Mouse (Mus musculus): ENCODE results near the gene Rhbdf2.
"Not testable (repeated sequence)": the region's sequence is repeated elsewhere in the genome, so short reads cannot be mapped to it uniquely, and the experiment has no call there.

The Rhbdf2 gene

GRCm38 (mm10) chr11:116626299-116627071 lies at the start of gene Rhbdf2:
Gene Rhbdf2, minus strand, starts transcription at chr11:116627019.
- in situ Hi-C loops (cut with MboI; ENCODE audit: low pct_unique_long_range_greater_than_20kb in 1 of 2, low sequenced_read_pairs in 2 of 2, unreplicated experiment in 1 of 2): no loop called here

GRCm38 (mm10) chr11:116676175-116676976 lies 49.6 kb upstream of the Rhbdf2 start:
- in situ Hi-C loops (cut with MboI; ENCODE audit: low pct_unique_long_range_greater_than_20kb in 1 of 2, low sequenced_read_pairs in 2 of 2, unreplicated experiment in 1 of 2): no loop called here

GRCm38 (mm10) chr11:116675429-116675828 lies 48.6 kb upstream of the Rhbdf2 start:
- in situ Hi-C loops (cut with MboI; ENCODE audit: low pct_unique_long_range_greater_than_20kb in 1 of 2, low sequenced_read_pairs in 2 of 2, unreplicated experiment in 1 of 2): not testable (repeated sequence)

GRCm38 (mm10) chr11:116674616-116675379 lies 48.0 kb upstream of the Rhbdf2 start:
- in situ Hi-C loops (cut with MboI; ENCODE audit: low pct_unique_long_range_greater_than_20kb in 1 of 2, low sequenced_read_pairs in 2 of 2, unreplicated experiment in 1 of 2): loop anchor here in 1 of 2 experiments (25.0 kb wide), 1 partner anchor 363 kb away; no protein-coding TSS in a partner anchor

DNA sequence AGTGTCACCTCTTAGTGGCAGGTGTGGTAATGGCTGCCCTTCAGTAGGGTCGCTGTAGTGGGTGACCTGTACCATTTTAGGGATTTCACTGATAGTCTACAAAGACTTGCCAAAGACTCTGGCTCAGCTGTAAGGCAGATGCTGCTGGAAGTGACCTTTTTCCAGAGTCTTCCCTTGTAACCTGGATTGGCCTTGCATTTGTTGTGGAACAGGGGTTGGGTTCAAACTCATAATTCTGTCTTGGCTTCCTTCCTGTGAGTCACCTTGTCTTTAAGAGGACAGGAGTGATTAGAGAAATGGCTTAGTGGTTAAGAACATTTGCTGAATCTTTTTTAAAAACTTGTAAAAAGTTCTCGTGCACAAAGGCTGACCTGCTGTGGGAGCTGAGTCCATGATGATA lies 46.6 kb upstream of the Rhbdf2 start:
- in situ Hi-C loops (cut with MboI; ENCODE audit: low pct_unique_long_range_greater_than_20kb in 1 of 2, low sequenced_read_pairs in 2 of 2, unreplicated experiment in 1 of 2): loop anchor here in 1 of 2 experiments (25.0 kb wide), 1 partner anchor 364 kb away; no protein-coding TSS in a partner anchor

GRCm38 (mm10) chr11:116672595-116672994 lies 45.8 kb upstream of the Rhbdf2 start:
- in situ Hi-C loops (cut with MboI; ENCODE audit: low pct_unique_long_range_greater_than_20kb in 1 of 2, low sequenced_read_pairs in 2 of 2, unreplicated experiment in 1 of 2): loop anchor here in 1 of 2 experiments (25.0 kb wide), 1 partner anchor 365 kb away; no protein-coding TSS in a partner anchor

GRCm38 (mm10) chr11:116671845-116672434 lies 45.1 kb upstream of the Rhbdf2 start:
- in situ Hi-C loops (cut with MboI; ENCODE audit: low pct_unique_long_range_greater_than_20kb in 1 of 2, low sequenced_read_pairs in 2 of 2, unreplicated experiment in 1 of 2): loop anchor here in 1 of 2 experiments (25.0 kb wide), 1 partner anchor 365 kb away; no protein-coding TSS in a partner anchor

- in situ Hi-C loops (cut with MboI; ENCODE audit: low pct_unique_long_range_greater_than_20kb in 1 of 2, low sequenced_read_pairs in 2 of 2, unreplicated experiment in 1 of 2): loop anchor here in 1 of 2 experiments (25.0 kb wide), 1 partner anchor 366 kb away; no protein-coding TSS in a partner anchor
These were observed 44.5 kb upstream of the Rhbdf2 start for GRCm38 (mm10) chr11:116671112-116671844.

GRCm38 (mm10) chr11:116670386-116670785 lies 43.6 kb upstream of the Rhbdf2 start:
- in situ Hi-C loops (cut with MboI; ENCODE audit: low pct_unique_long_range_greater_than_20kb in 1 of 2, low sequenced_read_pairs in 2 of 2, unreplicated experiment in 1 of 2): loop anchor here in 1 of 2 experiments (25.0 kb wide), 1 partner anchor 367 kb away; no protein-coding TSS in a partner anchor

GRCm38 (mm10) chr11:116669787-116670365 lies 43.1 kb upstream of the Rhbdf2 start:
- in situ Hi-C loops (cut with MboI; ENCODE audit: low pct_unique_long_range_greater_than_20kb in 1 of 2, low sequenced_read_pairs in 2 of 2, unreplicated experiment in 1 of 2): loop anchor here in 1 of 2 experiments (25.0 kb wide), 1 partner anchor 367 kb away; no protein-coding TSS in a partner anchor

DNA sequence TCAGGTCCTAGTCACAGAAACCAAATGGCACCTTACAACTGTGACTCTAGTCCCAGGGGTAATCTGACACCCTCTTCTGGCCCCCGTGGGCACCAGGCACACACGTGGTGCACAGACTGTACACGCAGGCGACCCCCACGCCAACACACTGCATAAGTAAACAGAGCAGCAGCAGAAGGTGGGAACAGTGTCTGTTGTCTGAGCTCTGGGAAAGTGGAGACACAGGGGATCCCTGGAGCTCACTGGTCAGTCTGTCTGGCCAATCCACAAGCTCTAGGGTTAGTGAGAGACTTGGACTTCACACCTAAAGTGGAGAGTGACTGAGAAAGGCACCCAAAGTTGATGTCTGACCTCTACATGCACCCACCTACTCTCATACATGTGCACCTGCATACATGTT lies 42.5 kb upstream of the Rhbdf2 start:
- in situ Hi-C loops (cut with MboI; ENCODE audit: low pct_unique_long_range_greater_than_20kb in 1 of 2, low sequenced_read_pairs in 2 of 2, unreplicated experiment in 1 of 2): loop anchor here in 1 of 2 experiments (25.0 kb wide), 1 partner anchor 368 kb away; no protein-coding TSS in a partner anchor

GRCm38 (mm10) chr11:116668839-116669238 lies 42.0 kb upstream of the Rhbdf2 start:
- in situ Hi-C loops (cut with MboI; ENCODE audit: low pct_unique_long_range_greater_than_20kb in 1 of 2, low sequenced_read_pairs in 2 of 2, unreplicated experiment in 1 of 2): loop anchor here in 1 of 2 experiments (25.0 kb wide), 1 partner anchor 368 kb away; no protein-coding TSS in a partner anchor

- in situ Hi-C loops (cut with MboI; ENCODE audit: low pct_unique_long_range_greater_than_20kb in 1 of 2, low sequenced_read_pairs in 2 of 2, unreplicated experiment in 1 of 2): loop anchor here in 1 of 2 experiments (25.0 kb wide), 1 partner anchor 369 kb away; no protein-coding TSS in a partner anchor
These were observed 41.6 kb upstream of the Rhbdf2 start for GRCm38 (mm10) chr11:116668381-116668825.

DNA sequence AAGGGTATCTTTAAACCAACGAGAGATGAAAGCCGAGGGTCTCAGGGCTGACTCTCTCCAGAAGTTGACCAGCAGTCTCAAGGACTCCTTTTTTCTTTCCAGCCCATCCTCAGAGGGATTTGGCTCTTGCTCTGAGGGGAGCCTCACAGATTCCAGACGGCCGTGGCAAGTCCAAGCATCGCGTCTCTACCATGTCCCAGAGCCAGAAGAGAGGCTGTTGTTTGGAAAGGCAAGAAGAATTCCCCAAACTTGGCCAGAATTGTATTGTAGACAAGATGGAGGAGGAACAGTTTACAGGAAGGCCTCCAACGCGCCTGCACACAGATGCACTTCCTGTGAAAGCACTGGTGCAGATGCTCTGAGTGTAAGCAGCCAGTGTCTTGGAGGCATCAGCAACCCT lies 41.1 kb upstream of the Rhbdf2 start:
- in situ Hi-C loops (cut with MboI; ENCODE audit: low pct_unique_long_range_greater_than_20kb in 1 of 2, low sequenced_read_pairs in 2 of 2, unreplicated experiment in 1 of 2): loop anchor here in 1 of 2 experiments (25.0 kb wide), 1 partner anchor 369 kb away; no protein-coding TSS in a partner anchor

- in situ Hi-C loops (cut with MboI; ENCODE audit: low pct_unique_long_range_greater_than_20kb in 1 of 2, low sequenced_read_pairs in 2 of 2, unreplicated experiment in 1 of 2): loop anchor here in 1 of 2 experiments (25.0 kb wide), 1 partner anchor 370 kb away; no protein-coding TSS in a partner anchor
These were observed 40.2 kb upstream of the Rhbdf2 start for GRCm38 (mm10) chr11:116667012-116667411.

GRCm38 (mm10) chr11:116666566-116666965 lies 39.7 kb upstream of the Rhbdf2 start:
- in situ Hi-C loops (cut with MboI; ENCODE audit: low pct_unique_long_range_greater_than_20kb in 1 of 2, low sequenced_read_pairs in 2 of 2, unreplicated experiment in 1 of 2): loop anchor here in 1 of 2 experiments (25.0 kb wide), 1 partner anchor 371 kb away; no protein-coding TSS in a partner anchor

Measured in mouse embryonic stem cell (cell line).